ENCODE assay signal across 1 mouse cellular context in genomic region chr5:123058251-123059102, GRCm38 (mm10).
TF ChIP-seq lines count a peak whose summit lies in the region.

No protein-coding gene starts in this region.

TF ChIP-seq in CH12.LX, 34 proteins besides CTCF, POLR2A, EP300 and RAD21 (continued from another document):
- TF ChIP-seq MAFK (IDR thresholded peaks at IDR 0.05; ENCODE audit: insufficient replicate concordance, low read length) (0 out of 2 replicates have a peak, but pooled peaks have one; percentile 7), ELF1 (IDR thresholded peaks at IDR 0.05; ENCODE audit: low read depth, low read length) (no peak), POLR2AphosphoS2 (IDR thresholded peaks at IDR 0.05; ENCODE audit: low read depth, low read length) (no peak), ZC3H11A (IDR thresholded peaks at IDR 0.05; ENCODE audit: low read depth, low read length) (no peak), NRF1 (IDR thresholded peaks at IDR 0.05; ENCODE audit: low read depth, low read length) (no peak), IRF4 (IDR thresholded peaks at IDR 0.05; ENCODE audit: low read depth, low read length) (no peak)
